Mouse (Mus musculus): ENCODE data around the gene Mapk8ip1. TPM values are rescaled to one million over a fixed set of nuclear protein-coding genes. Genes with fewer than 3 reads are reported as not detected.

Gene Mapk8ip1
- polyA plus RNA-seq, 1 experiment from 2014 or later = 44.2 TPM

- 2% methylated on average over 5 of the region's 5 CpGs for WGBS
- Histone ChIP-seq H3K36me3 (ENCODE audit: control insufficient read depth, insufficient read depth, low read length) (no peaks in the 10 kb centered on the region), H3K4me3 (ENCODE audit: low read depth, low read length) (no peak overlapping the region), H3K9me3 (ENCODE audit: control insufficient read depth, low read length) (no peaks in the 10 kb centered on the region), H3K27ac (ENCODE audit: low read depth, low read length) (no peak overlapping the region), H3K4me1 (ENCODE audit: control insufficient read depth, insufficient read depth, low read length) (peaks cover 3% of the 10 kb centered on the region), H3K9ac (ENCODE audit: low read length) (no peak overlapping the region), H3K4me2 (ENCODE audit: low read depth) (peak overlapping the region; percentile 19; the same call in 1 of the 2 replicates), H3K27me3 (ENCODE audit: control insufficient read depth, insufficient read depth, low read length) (no peaks in the 10 kb centered on the region)
- ATAC-seq (ENCODE audit: insufficient read depth, low FRiP score, low TSS enrichment) (no peak), DNase-seq (ENCODE audit: low spot score) (peak; percentile 82)
Measured at GRCm38 (mm10) chr2:92437875-92438274, 36.8 kb upstream of the Mapk8ip1 start.

GRCm38 (mm10) chr2:92437366-92437765 lies 36.3 kb upstream of the Mapk8ip1 start:
- H3K36me3 ChIP-seq (ENCODE audit: control insufficient read depth, insufficient read depth, low read length) = no peaks in the 10 kb centered on the region
- no peak overlapping the region for H3K9ac ChIP-seq (ENCODE audit: low read length)
- DNase-seq (ENCODE audit: low spot score) = no peak
- H3K4me1 ChIP-seq (ENCODE audit: control insufficient read depth, insufficient read depth, low read length) = peaks cover 8% of the 10 kb centered on the region
- WGBS = 89% methylated on average over 4 of the region's 4 CpGs
- no peak overlapping the region for H3K27ac ChIP-seq (ENCODE audit: low read depth, low read length)
- ATAC-seq (ENCODE audit: insufficient read depth, low FRiP score, low TSS enrichment) = no peak
- no peaks in the 10 kb centered on the region for H3K9me3 ChIP-seq (ENCODE audit: control insufficient read depth, low read length)
- no peaks in the 10 kb centered on the region for H3K27me3 ChIP-seq (ENCODE audit: control insufficient read depth, insufficient read depth, low read length)
- no peak overlapping the region for H3K4me2 ChIP-seq (ENCODE audit: low read depth)
- H3K4me3 ChIP-seq (ENCODE audit: low read depth, low read length) = no peak overlapping the region

- Histone ChIP-seq H3K27me3 (ENCODE audit: control insufficient read depth, insufficient read depth, low read length) (no peaks in the 10 kb centered on the region), H3K9me3 (ENCODE audit: control insufficient read depth, low read length) (no peaks in the 10 kb centered on the region), H3K9ac (ENCODE audit: low read length) (no peak overlapping the region), H3K4me1 (ENCODE audit: control insufficient read depth, insufficient read depth, low read length) (peaks cover 24% of the 10 kb centered on the region), H3K27ac (ENCODE audit: low read depth, low read length) (no peak overlapping the region), H3K4me2 (ENCODE audit: low read depth) (no peak overlapping the region), H3K4me3 (ENCODE audit: low read depth, low read length) (no peak overlapping the region), H3K36me3 (ENCODE audit: control insufficient read depth, insufficient read depth, low read length) (no peaks in the 10 kb centered on the region)
- ATAC-seq (ENCODE audit: insufficient read depth, low FRiP score, low TSS enrichment) (no peak), DNase-seq (ENCODE audit: low spot score) (no peak)
- 59% methylated on average over 6 of the region's 6 CpGs for WGBS
Measured at GRCm38 (mm10) chr2:92435023-92435422, 34.0 kb upstream of the Mapk8ip1 start.

- Histone ChIP-seq H3K9ac (ENCODE audit: low read length) (peak overlapping the region; percentile 41), H3K36me3 (ENCODE audit: control insufficient read depth, insufficient read depth, low read length) (no peaks in the 10 kb centered on the region), H3K4me1 (ENCODE audit: control insufficient read depth, insufficient read depth, low read length) (peaks cover 24% of the 10 kb centered on the region), H3K27ac (ENCODE audit: low read depth, low read length) (no peak overlapping the region), H3K4me2 (ENCODE audit: low read depth) (peak overlapping the region; percentile 88), H3K4me3 (ENCODE audit: low read depth, low read length) (peak overlapping the region; percentile 82), H3K9me3 (ENCODE audit: control insufficient read depth, low read length) (no peaks in the 10 kb centered on the region), H3K27me3 (ENCODE audit: control insufficient read depth, insufficient read depth, low read length) (no peaks in the 10 kb centered on the region)
- no peak for DNase-seq (ENCODE audit: low spot score)
- no peak for ATAC-seq (ENCODE audit: insufficient read depth, low FRiP score, low TSS enrichment)
- WGBS = 10% methylated on average over 12 of the region's 12 CpGs
Measured at GRCm38 (mm10) chr2:92434375-92434745, 33.3 kb upstream of the Mapk8ip1 start.

GRCm38 (mm10) chr2:92433578-92434374 lies 32.7 kb upstream of the Mapk8ip1 start, which contains the start of gene Cry2:
Gene Cry2 (minus strand): TSS chr2:92434043.
- ATAC-seq (ENCODE audit: insufficient read depth, low FRiP score, low TSS enrichment) = peak; percentile 99
- H3K9ac ChIP-seq (ENCODE audit: low read length) = peak within 1 kb of the TSS; percentile 77
- no peaks in the 10 kb centered on the region for H3K9me3 ChIP-seq (ENCODE audit: control insufficient read depth, low read length)
- H3K4me2 ChIP-seq (ENCODE audit: low read depth) = peak within 1 kb of the TSS; percentile 88
- DNase-seq (ENCODE audit: low spot score) = peak; percentile 99
- H3K4me1 ChIP-seq (ENCODE audit: control insufficient read depth, insufficient read depth, low read length) = peaks cover 24% of the 10 kb centered on the region
- H3K36me3 ChIP-seq (ENCODE audit: control insufficient read depth, insufficient read depth, low read length) = no peaks in the 10 kb centered on the region
- WGBS = under 1% methylated on average over 61 of the region's 76 CpGs
- H3K27me3 ChIP-seq (ENCODE audit: control insufficient read depth, insufficient read depth, low read length) = no peaks in the 10 kb centered on the region
- 0 out of 2 replicates have a peak within 1 kb of the TSS, but pooled peaks have one; percentile 67 for H3K27ac ChIP-seq (ENCODE audit: low read depth, low read length)
- peak within 1 kb of the TSS; percentile 82 for H3K4me3 ChIP-seq (ENCODE audit: low read depth, low read length)

- Histone ChIP-seq H3K27me3 (ENCODE audit: control insufficient read depth, insufficient read depth, low read length) (no peaks in the 10 kb centered on the region), H3K36me3 (ENCODE audit: control insufficient read depth, insufficient read depth, low read length) (no peaks in the 10 kb centered on the region), H3K4me1 (ENCODE audit: control insufficient read depth, insufficient read depth, low read length) (peaks cover 24% of the 10 kb centered on the region), H3K9me3 (ENCODE audit: control insufficient read depth, low read length) (no peaks in the 10 kb centered on the region), H3K27ac (ENCODE audit: low read depth, low read length) (no peak overlapping the region), H3K4me3 (ENCODE audit: low read depth, low read length) (peak overlapping the region; percentile 82), H3K4me2 (ENCODE audit: low read depth) (peak overlapping the region; percentile 88), H3K9ac (ENCODE audit: low read length) (peak overlapping the region; percentile 77)
- ATAC-seq (ENCODE audit: insufficient read depth, low FRiP score, low TSS enrichment) (no peak), DNase-seq (ENCODE audit: low spot score) (no peak)
- 53% methylated on average over 17 of the region's 17 CpGs for WGBS
Measured at GRCm38 (mm10) chr2:92432299-92433295, 31.5 kb upstream of the Mapk8ip1 start.

- no peak for ATAC-seq (ENCODE audit: insufficient read depth, low FRiP score, low TSS enrichment)
- Histone ChIP-seq H3K9ac (ENCODE audit: low read length) (no peak overlapping the region; the same call in 1 of the 2 replicates), H3K4me3 (ENCODE audit: low read depth, low read length) (peak overlapping the region; percentile 82), H3K9me3 (ENCODE audit: control insufficient read depth, low read length) (no peaks in the 10 kb centered on the region), H3K4me1 (ENCODE audit: control insufficient read depth, insufficient read depth, low read length) (peaks cover 24% of the 10 kb centered on the region), H3K4me2 (ENCODE audit: low read depth) (peak overlapping the region; percentile 88), H3K36me3 (ENCODE audit: control insufficient read depth, insufficient read depth, low read length) (no peaks in the 10 kb centered on the region), H3K27me3 (ENCODE audit: control insufficient read depth, insufficient read depth, low read length) (no peaks in the 10 kb centered on the region), H3K27ac (ENCODE audit: low read depth, low read length) (no peak overlapping the region)
- no peak for DNase-seq (ENCODE audit: low spot score)
- WGBS = 48% methylated on average over 11 of the region's 11 CpGs
Measured at GRCm38 (mm10) chr2:92431611-92432179, 30.6 kb upstream of the Mapk8ip1 start.

GRCm38 (mm10) chr2:92430723-92431541 lies 29.9 kb upstream of the Mapk8ip1 start:
- DNase-seq (ENCODE audit: low spot score) (peak; percentile 44), ATAC-seq (ENCODE audit: insufficient read depth, low FRiP score, low TSS enrichment) (no peak)
- H3K4me2 ChIP-seq (ENCODE audit: low read depth) = peak overlapping the region; percentile 88
- no peaks in the 10 kb centered on the region for H3K9me3 ChIP-seq (ENCODE audit: control insufficient read depth, low read length)
- no peaks in the 10 kb centered on the region for H3K36me3 ChIP-seq (ENCODE audit: control insufficient read depth, insufficient read depth, low read length)
- no peaks in the 10 kb centered on the region for H3K27me3 ChIP-seq (ENCODE audit: control insufficient read depth, insufficient read depth, low read length)
- peak overlapping the region; percentile 82 for H3K4me3 ChIP-seq (ENCODE audit: low read depth, low read length)
- H3K4me1 ChIP-seq (ENCODE audit: control insufficient read depth, insufficient read depth, low read length) = peaks cover 24% of the 10 kb centered on the region
- 68% methylated on average over 21 of the region's 21 CpGs for WGBS
- H3K9ac ChIP-seq (ENCODE audit: low read length) = no peak overlapping the region
- H3K27ac ChIP-seq (ENCODE audit: low read depth, low read length) = 0 out of 2 replicates have a peak overlapping the region, but pooled peaks have one; percentile 10

Measured in neural tube, embryonic 11.5 days (tissue).